Mouse (Mus musculus) megakaryocyte, embryonic 14.5 days (primary cell): ENCODE measurements around the gene Tmod3. TPM values are rescaled to one million over a fixed set of nuclear protein-coding genes. Genes with fewer than 3 reads are reported as not detected.
A peak's percentile ranks its signal among the peaks of the same experiment; 100 is the strongest.
"Not testable (repeated sequence)": the region's sequence is repeated elsewhere in the genome, so short reads cannot be mapped to it uniquely, and the experiment has no call there.

Experiments used
- H3K27me3 ChIP-seq: replicated peaks from 2 replicates; pipeline ENCODE3; 2012; ENCODE audit warnings: inconsistent platforms
- H3K36me3 ChIP-seq: replicated peaks from 2 replicates; pipeline ENCODE3; 2012; ENCODE audit warnings: low read length, inconsistent platforms, mixed read lengths
- H3K4me1 ChIP-seq: 2 replicates; pipeline ENCODE4 v1.6.1; 2012; ENCODE audit warnings: inconsistent platforms
- H3K4me3 ChIP-seq: replicated peaks from 2 replicates; pipeline ENCODE3; 2012; ENCODE audit warnings: moderate library complexity, mild to moderate bottlenecking, inconsistent platforms
- H3K9me3 ChIP-seq: 2 replicates; pipeline ENCODE4 v1.6.1; 2012; ENCODE audit warnings: inconsistent platforms
- FLI1 ChIP-seq: IDR thresholded peaks from 2 replicates; pipeline ENCODE4 v1.6.1; 2012; ENCODE audit warnings: low read length, inconsistent platforms, mixed read lengths
- GATA1 ChIP-seq: IDR thresholded peaks from 3 replicates; pipeline ENCODE4 v1.6.1; 2012; ENCODE audit warnings: mixed read lengths, low read length, inconsistent platforms, borderline replicate concordance
- polyA plus RNA-seq: library from polyadenylated mRNA; stranded (reverse); fragments of >175 nt; gene quantifications from 2 replicates; pipeline ENCODE4 v1.2.3, GENCODE M21; 2012; ENCODE audit warnings: low replicate concordance; ENCODE audit not compliant: insufficient read depth

Tmod3 gene
- polyA plus RNA-seq, 1 experiment = 11.0 TPM

- peak overlapping the region; percentile 96 for H3K4me3 ChIP-seq
- H3K36me3 ChIP-seq = peaks cover 16% of the 10 kb centered on the region
- H3K27me3 ChIP-seq = peaks cover 3% of the 10 kb centered on the region
- peaks cover 66% of the 10 kb centered on the region for H3K4me1 ChIP-seq
- H3K9me3 ChIP-seq = no peaks in the 10 kb centered on the region
- TF ChIP-seq GATA1 (peak; percentile 71; the same call in 1 of the 3 replicates), FLI1 (no peak)
Measured at GRCm38 (mm10) chr9:75558812-75559511, 495 bp downstream of the Tmod3 start.

- H3K9me3 ChIP-seq = no peaks in the 10 kb centered on the region
- peaks cover 22% of the 10 kb centered on the region for H3K36me3 ChIP-seq
- peaks cover 66% of the 10 kb centered on the region for H3K4me1 ChIP-seq
- peaks cover 3% of the 10 kb centered on the region for H3K27me3 ChIP-seq
- TF ChIP-seq FLI1 (no peak), GATA1 (no peak)
- peak overlapping the region; percentile 96 for H3K4me3 ChIP-seq
Measured at GRCm38 (mm10) chr9:75558360-75558759, 1.1 kb downstream of the Tmod3 start.

DNA sequence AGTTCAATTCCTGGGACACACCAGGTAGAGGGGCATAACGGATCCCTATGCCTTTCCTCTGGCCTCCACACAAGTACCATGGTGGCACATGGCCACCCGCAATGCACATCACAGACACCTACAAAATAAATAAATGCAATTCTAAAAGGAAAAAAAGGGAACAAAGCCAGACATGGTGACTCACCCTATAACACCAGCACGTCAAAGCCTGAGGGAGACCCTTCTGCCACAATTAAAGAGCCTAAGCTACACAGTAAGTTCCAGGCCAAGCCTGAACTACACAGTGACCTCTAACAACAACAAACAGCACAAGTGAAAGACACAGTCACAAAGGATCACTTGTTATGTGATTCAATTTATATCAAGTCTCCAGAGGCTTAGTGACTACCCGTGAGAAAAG, 5.7 kb downstream of the Tmod3 start:
- H3K36me3 ChIP-seq = peaks cover 31% of the 10 kb centered on the region
- peaks cover 82% of the 10 kb centered on the region for H3K4me1 ChIP-seq
- no peaks in the 10 kb centered on the region for H3K27me3 ChIP-seq
- H3K4me3 ChIP-seq = no peak overlapping the region
- no peak for TF ChIP-seq GATA1
- TF ChIP-seq FLI1 = no peak
- H3K9me3 ChIP-seq = no peaks in the 10 kb centered on the region

- Histone ChIP-seq H3K9me3 (no peaks in the 10 kb centered on the region), H3K36me3 (peaks cover 23% of the 10 kb centered on the region), H3K4me1 (peaks cover 88% of the 10 kb centered on the region), H3K4me3 (peak overlapping the region; percentile 26), H3K27me3 (no peaks in the 10 kb centered on the region)
- no peak for TF ChIP-seq FLI1
- TF ChIP-seq GATA1 = no peak
Measured at GRCm38 (mm10) chr9:75551342-75551741, 8.1 kb downstream of the Tmod3 start.

DNA sequence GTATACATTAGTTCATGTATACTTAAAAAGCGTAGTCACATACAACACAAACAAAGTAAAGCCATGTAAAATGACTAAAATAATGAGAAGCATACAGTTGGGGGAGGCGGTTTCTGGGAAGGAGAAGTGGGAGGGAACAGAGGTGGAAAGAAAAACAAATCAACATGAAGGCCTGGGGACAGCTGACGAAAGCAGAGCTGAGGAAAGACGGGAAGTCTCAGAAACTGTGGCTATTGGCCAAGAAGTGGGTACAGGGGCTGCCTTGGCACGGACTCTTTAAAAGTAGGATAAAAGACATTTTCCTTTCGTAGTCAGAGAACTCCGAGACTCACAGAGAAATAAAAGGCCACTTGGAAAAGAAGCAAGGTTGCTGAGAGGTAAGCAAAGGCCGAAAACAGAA, 10.4 kb downstream of the Tmod3 start:
- peaks cover 23% of the 10 kb centered on the region for H3K36me3 ChIP-seq
- no peaks in the 10 kb centered on the region for H3K9me3 ChIP-seq
- H3K4me1 ChIP-seq = peaks cover 96% of the 10 kb centered on the region
- TF ChIP-seq GATA1 (no peak), FLI1 (no peak)
- H3K4me3 ChIP-seq = no peak overlapping the region
- no peaks in the 10 kb centered on the region for H3K27me3 ChIP-seq

DNA sequence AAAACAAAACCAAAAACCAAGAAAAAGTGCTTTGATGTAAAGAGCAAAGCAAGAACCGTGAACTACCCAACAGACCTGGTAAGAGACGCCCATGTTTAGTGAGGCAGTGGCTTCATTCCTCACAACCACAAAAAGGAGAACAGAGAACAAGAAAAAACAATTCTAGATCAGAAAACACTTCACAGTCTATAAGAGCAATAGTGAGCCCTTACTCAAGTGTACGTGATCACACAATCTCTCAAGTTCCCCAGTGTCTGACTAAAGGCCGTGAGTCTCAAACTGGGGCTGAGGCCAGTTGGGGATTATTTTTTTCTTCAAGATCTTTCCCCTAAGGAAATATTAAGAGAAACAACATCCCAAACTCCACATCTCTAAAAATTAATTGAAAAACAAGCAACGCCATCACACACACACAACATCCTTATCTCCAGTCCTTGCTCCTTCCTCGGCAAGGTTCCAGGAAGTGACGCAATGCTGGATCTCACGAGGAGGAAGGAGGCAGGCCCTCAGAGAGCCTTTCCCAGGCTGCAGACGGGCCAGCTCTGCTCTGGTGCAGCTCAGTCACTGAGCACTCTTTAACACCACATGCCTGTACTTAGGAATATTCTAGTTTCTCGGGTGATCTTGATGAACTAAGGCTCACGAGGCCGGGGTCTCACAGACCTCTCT, 12.4 kb downstream of the Tmod3 start:
- TF ChIP-seq GATA1 = peak; percentile 79; the same call in 1 of the 3 replicates
- TF ChIP-seq FLI1 = no peak

DNA sequence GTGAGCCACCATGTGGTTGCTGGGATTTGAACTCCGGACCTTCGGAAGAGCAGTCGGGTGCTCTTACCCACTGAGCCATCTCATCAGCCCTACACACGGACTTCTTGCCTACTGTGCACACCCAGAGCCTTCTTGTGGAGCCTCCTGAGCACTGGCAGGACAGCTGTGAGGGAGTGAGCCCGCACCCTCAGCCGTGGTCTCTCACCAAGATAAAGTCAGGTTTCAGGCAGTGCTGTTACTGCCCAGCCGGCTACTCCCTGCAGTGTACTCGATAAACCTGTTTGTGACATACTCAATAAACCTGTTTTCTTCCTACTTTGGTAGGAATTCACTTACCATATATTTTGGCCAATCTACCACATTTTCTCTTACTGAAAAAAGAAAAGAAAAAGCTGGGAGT, 13.9 kb downstream of the Tmod3 start:
- Histone ChIP-seq H3K4me3 (peak overlapping the region; percentile 38), H3K4me1 (peaks cover 95% of the 10 kb centered on the region), H3K27me3 (no peaks in the 10 kb centered on the region), H3K9me3 (no peaks in the 10 kb centered on the region), H3K36me3 (peaks cover 15% of the 10 kb centered on the region)
- TF ChIP-seq GATA1 = no peak
- no peak for TF ChIP-seq FLI1

More for the DNA sequence above, 12.4 kb downstream of the Tmod3 start:
- Histone ChIP-seq H3K9me3 (no peaks in the 10 kb centered on the region), H3K36me3 (peaks cover 18% of the 10 kb centered on the region), H3K27me3 (no peaks in the 10 kb centered on the region), H3K4me3 (peak overlapping the region; percentile 87), H3K4me1 (peaks cover 95% of the 10 kb centered on the region)

DNA sequence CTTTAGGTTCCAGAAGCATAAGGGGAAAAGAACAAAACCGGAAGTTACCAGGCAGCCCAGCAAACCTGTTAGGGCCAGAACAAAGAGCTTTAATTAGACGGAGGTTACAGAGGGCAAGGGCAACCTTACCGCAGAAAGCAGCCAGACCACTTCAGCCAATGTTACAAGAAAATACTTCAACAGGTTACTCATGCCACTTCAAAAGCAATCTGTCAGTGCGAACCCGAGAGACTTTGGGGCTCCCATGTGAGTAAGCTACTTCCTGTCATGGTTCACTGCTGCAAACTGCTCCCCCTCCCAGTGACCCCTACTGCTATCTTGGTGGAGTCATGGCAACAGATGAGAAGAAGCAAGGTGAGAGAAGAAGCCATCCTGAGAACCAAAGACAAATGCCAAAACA, 18.0 kb downstream of the Tmod3 start:
- H3K4me1 ChIP-seq = peaks cover 89% of the 10 kb centered on the region
- no peaks in the 10 kb centered on the region for H3K9me3 ChIP-seq
- no peaks in the 10 kb centered on the region for H3K27me3 ChIP-seq
- peaks cover 22% of the 10 kb centered on the region for H3K36me3 ChIP-seq
- peak overlapping the region; percentile 54 for H3K4me3 ChIP-seq
- TF ChIP-seq FLI1 (no peak), GATA1 (no peak)

DNA sequence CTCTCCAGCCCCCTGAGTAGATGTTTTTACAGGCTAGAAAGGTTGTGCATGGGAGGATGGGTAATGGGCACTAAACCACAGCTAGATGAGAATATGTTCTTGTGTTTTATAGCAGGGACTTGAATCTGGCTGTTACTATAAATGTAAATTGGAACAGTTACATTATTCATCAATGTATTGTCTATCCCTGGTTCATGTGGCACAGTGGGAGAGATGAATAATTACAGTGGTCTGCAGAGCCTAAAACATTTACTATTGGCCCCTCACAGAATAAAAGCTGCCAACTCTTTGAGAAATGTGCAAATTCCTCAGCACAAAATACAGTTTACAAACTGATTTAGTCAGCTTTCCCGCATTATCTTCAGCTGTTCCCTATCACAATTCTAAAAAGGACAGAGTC, 23.0 kb downstream of the Tmod3 start:
- Histone ChIP-seq H3K27me3 (no peaks in the 10 kb centered on the region), H3K36me3 (peaks cover 51% of the 10 kb centered on the region), H3K9me3 (no peaks in the 10 kb centered on the region), H3K4me1 (peaks cover 62% of the 10 kb centered on the region), H3K4me3 (no peak overlapping the region)
- no peak for TF ChIP-seq FLI1
- no peak for TF ChIP-seq GATA1

GRCm38 (mm10) chr9:75534431-75534962, 25.0 kb downstream of the Tmod3 start:
- H3K4me3 ChIP-seq = no peak overlapping the region
- peaks cover 58% of the 10 kb centered on the region for H3K4me1 ChIP-seq
- TF ChIP-seq GATA1 (no peak), FLI1 (no peak)
- no peaks in the 10 kb centered on the region for H3K27me3 ChIP-seq
- peaks cover 68% of the 10 kb centered on the region for H3K36me3 ChIP-seq
- no peaks in the 10 kb centered on the region for H3K9me3 ChIP-seq

DNA sequence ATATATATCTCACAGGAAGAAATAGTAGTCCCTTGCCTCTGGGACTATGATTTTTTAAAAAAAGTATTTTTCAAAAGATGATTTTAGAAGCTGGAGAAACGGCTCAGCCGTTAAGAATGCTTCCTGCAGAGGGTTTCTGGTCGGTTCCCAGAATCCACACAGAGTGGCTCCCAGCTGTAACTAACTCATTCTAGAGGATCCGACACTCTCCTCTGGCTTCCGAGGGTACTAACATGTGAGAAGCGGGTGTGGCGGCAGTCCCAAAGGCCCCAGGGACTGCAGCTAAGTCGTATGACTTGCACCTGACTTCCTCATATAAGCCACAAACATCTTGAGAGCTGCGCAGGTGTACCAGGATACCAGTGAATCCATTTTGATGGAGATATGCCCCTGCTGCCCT, 26.5 kb downstream of the Tmod3 start:
- Histone ChIP-seq H3K4me1 (peaks cover 60% of the 10 kb centered on the region), H3K36me3 (peaks cover 80% of the 10 kb centered on the region)
- H3K27me3 ChIP-seq, H3K4me3 ChIP-seq, H3K9me3 ChIP-seq: not testable (repeated sequence)
